ENCODE assay signal across 8 mouse cellular contexts in genomic region chr1:128416584-128417532, GRCm38 (mm10). TPM values are rescaled to one million over a fixed set of nuclear protein-coding genes. Genes with fewer than 3 reads are reported as not detected.
DNase-seq lines count a peak whose midpoint lies in the region; ATAC-seq and TF ChIP-seq lines count a peak whose summit lies in the region.

Gene Dars (minus strand): TSS chr1:128417368.

- peak within 1 kb of the TSS; percentile 70 for H3K4me2 ChIP-seq in lung, postnatal 0 days (replicated peaks; ENCODE audit: low read depth, low read length)

- peak; percentile 75 for DNase-seq in MEL-GATA-1-ER (ENCODE audit: extremely low read depth, low read depth)
- peak; percentile 94 for DNase-seq in cerebellum, adult 8-10 months
- DNase-seq in hindbrain, embryonic 10.5 days (ENCODE audit: low spot score) = peak; percentile 93
- DNase-seq in layer of hippocampus, adult 9-11 months = peak; percentile 93
- DNase-seq in lung, postnatal 0 days (ENCODE audit: low spot score) = peak; percentile 91
- peak; percentile 96 for DNase-seq in ovary, postnatal 14 days (ENCODE audit: low spot score)
- DNase-seq in thymus, postnatal 14 days = peak; percentile 96

- no peaks in the 10 kb centered on the region for H3K9me3 ChIP-seq in hindbrain, embryonic 10.5 days
- no peaks in the 10 kb centered on the region for H3K9me3 ChIP-seq in lung, postnatal 0 days (ENCODE audit: low read length)

- H3K9ac ChIP-seq in lung, postnatal 0 days (replicated peaks; ENCODE audit: low read depth) = peak within 1 kb of the TSS; percentile 97

- H3K27ac ChIP-seq in hindbrain, embryonic 10.5 days = peak within 1 kb of the TSS; percentile 99
- H3K27ac ChIP-seq in lung, postnatal 0 days (ENCODE audit: low read length) = peak within 1 kb of the TSS; percentile 98

- under 1% methylated on average over 68 of the region's 68 CpGs for WGBS in hindbrain, embryonic 10.5 days
- WGBS in lung, postnatal 0 days = under 1% methylated on average over 56 of the region's 68 CpGs

- no peaks in the 10 kb centered on the region for H3K27me3 ChIP-seq in hindbrain, embryonic 10.5 days (ENCODE audit: insufficient read depth, poor library complexity, severe bottlenecking)
- no peaks in the 10 kb centered on the region for H3K27me3 ChIP-seq in lung, postnatal 0 days (replicated peaks; ENCODE audit: insufficient read depth, low read length)

- H3K36me3 ChIP-seq in hindbrain, embryonic 10.5 days = peaks cover 32% of the 10 kb centered on the region
- H3K36me3 ChIP-seq in lung, postnatal 0 days (ENCODE audit: insufficient read depth, low read length) = no peaks in the 10 kb centered on the region

- peaks cover 20% of the 10 kb centered on the region for H3K4me1 ChIP-seq in hindbrain, embryonic 10.5 days (replicated peaks)
- no peaks in the 10 kb centered on the region for H3K4me1 ChIP-seq in lung, postnatal 0 days (ENCODE audit: insufficient read depth, low read depth, low read length)

- TF ChIP-seq EP300 in lung, postnatal 0 days (IDR thresholded peaks at IDR 0.05) = peak; percentile 65

- ATAC-seq in frontal cortex, adult (ENCODE audit: low TSS enrichment) = peak; percentile 92
- peak; percentile 95 for ATAC-seq in lung, postnatal 0 days

- TF ChIP-seq CTCF in lung, postnatal 0 days (IDR thresholded peaks at IDR 0.05) = no peak

- peak within 1 kb of the TSS; percentile 94 for H3K4me3 ChIP-seq in hindbrain, embryonic 10.5 days
- H3K4me3 ChIP-seq in lung, postnatal 0 days (ENCODE audit: low read depth, low read length) = peak within 1 kb of the TSS; percentile 66

RNA-seq across cellular contexts. Expression of gene Dars, which starts in this region (rescaled TPM):
- 200 and 214 TPM in 2 replicates for polyA plus RNA-seq in hindbrain, embryonic 10.5 days (2016; fragmentation: Nextera tagmentation; extraction: Ambion mirVana)
- polyA plus RNA-seq in lung, postnatal 0 days (2015; fragmentation: Nextera tagmentation; extraction: Ambion mirVana) = 68.5 and 80.8 TPM in 2 replicates

Comparison
In these comparisons a context has a peak if more than half of its experiments do, and no peak if none do; other contexts are left out.
1. Peak in every context shown above with its lines: DNase-seq, ATAC-seq, H3K4me3 ChIP-seq and H3K27ac ChIP-seq.